Mouse (Mus musculus): ENCODE measurements around the gene Trpm4. TPM values are rescaled to one million over a fixed set of nuclear protein-coding genes. Genes with fewer than 3 reads are reported as not detected.
A peak's percentile ranks its signal among the peaks of the same experiment; 100 is the strongest.

Gene Trpm4
- polyA plus RNA-seq, 1 experiment = 17.5 TPM

DNA sequence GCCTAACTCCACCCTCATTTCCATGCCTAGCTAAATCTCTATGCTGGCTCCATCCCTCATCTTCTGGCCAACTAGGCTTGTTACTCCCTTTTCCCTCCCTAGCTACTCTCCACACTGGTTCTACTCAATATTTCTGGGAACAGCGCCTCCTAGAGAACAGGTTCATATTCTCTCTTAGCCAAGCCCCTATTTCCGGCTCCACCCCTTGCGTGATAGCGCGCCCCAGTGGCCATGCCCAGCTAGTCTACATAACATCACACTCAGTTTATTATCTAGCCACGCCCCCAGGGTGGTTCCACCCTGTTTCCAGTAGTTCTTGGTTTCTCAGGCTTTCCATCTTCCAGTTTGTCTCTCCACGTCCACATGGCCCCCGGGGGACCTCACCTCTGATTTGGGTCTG lies 7.7 kb upstream of the Trpm4 start:
- no peak overlapping the region for H3K4me3 ChIP-seq (replicated peaks; ENCODE audit: insufficient read depth, low read depth, low read length)
- no peak for TF ChIP-seq POLR2A (IDR thresholded peaks at IDR 0.05; ENCODE audit: borderline replicate concordance, insufficient read depth, low read length)
- TF ChIP-seq CTCF (IDR thresholded peaks at IDR 0.05; ENCODE audit: borderline replicate concordance, insufficient read depth, low read depth, low read length) = peak; percentile 58; the same call in 1 of the 2 replicates
- H3K27ac ChIP-seq (ENCODE audit: insufficient read depth, low read length) = no peak overlapping the region
- peak; percentile 49 to 61 for DNase-seq
- peaks cover 6% of the 10 kb centered on the region for H3K4me1 ChIP-seq (ENCODE audit: control insufficient read depth, insufficient read depth, low read length)
- H3K27me3 ChIP-seq (ENCODE audit: control insufficient read depth, insufficient read depth, low read length) = no peaks in the 10 kb centered on the region
- WGBS = 11% methylated on average over 8 of the region's 8 CpGs

- no peaks in the 10 kb centered on the region for H3K27me3 ChIP-seq (ENCODE audit: control insufficient read depth, insufficient read depth, low read length)
- H3K4me1 ChIP-seq (ENCODE audit: control insufficient read depth, insufficient read depth, low read length) = peaks cover 6% of the 10 kb centered on the region
- 46% methylated on average over 11 of the region's 11 CpGs for WGBS
- no peak overlapping the region for H3K27ac ChIP-seq (ENCODE audit: insufficient read depth, low read length)
- no peak overlapping the region for H3K4me3 ChIP-seq (replicated peaks; ENCODE audit: insufficient read depth, low read depth, low read length)
- TF ChIP-seq POLR2A (IDR thresholded peaks at IDR 0.05; ENCODE audit: borderline replicate concordance, insufficient read depth, low read length) (no peak), CTCF (IDR thresholded peaks at IDR 0.05; ENCODE audit: borderline replicate concordance, insufficient read depth, low read depth, low read length) (no peak)
- DNase-seq = no peak
Observed at GRCm38 (mm10) chr7:45340669-45341068, 7.1 kb upstream of the Trpm4 start.

- Histone ChIP-seq H3K4me3 (replicated peaks; ENCODE audit: insufficient read depth, low read depth, low read length) (peak overlapping the region; percentile 61), H3K27ac (ENCODE audit: insufficient read depth, low read length) (0 out of 2 replicates have a peak overlapping the region, but pooled peaks have one; percentile 26), H3K4me1 (ENCODE audit: control insufficient read depth, insufficient read depth, low read length) (peaks cover 6% of the 10 kb centered on the region), H3K27me3 (ENCODE audit: control insufficient read depth, insufficient read depth, low read length) (no peaks in the 10 kb centered on the region)
- 33% methylated on average over 11 of the region's 11 CpGs for WGBS
- no peak for DNase-seq
- TF ChIP-seq CTCF (IDR thresholded peaks at IDR 0.05; ENCODE audit: borderline replicate concordance, insufficient read depth, low read depth, low read length) (no peak), POLR2A (IDR thresholded peaks at IDR 0.05; ENCODE audit: borderline replicate concordance, insufficient read depth, low read length) (no peak)
Observed at GRCm38 (mm10) chr7:45340066-45340442, 6.5 kb upstream of the Trpm4 start.

GRCm38 (mm10) chr7:45339410-45340065 lies 6.0 kb upstream of the Trpm4 start:
- H3K27ac ChIP-seq (ENCODE audit: insufficient read depth, low read length) = 0 out of 2 replicates have a peak overlapping the region, but pooled peaks have one; percentile 26
- no peaks in the 10 kb centered on the region for H3K27me3 ChIP-seq (ENCODE audit: control insufficient read depth, insufficient read depth, low read length)
- H3K4me1 ChIP-seq (ENCODE audit: control insufficient read depth, insufficient read depth, low read length) = peaks cover 6% of the 10 kb centered on the region
- DNase-seq = peak; percentile 69 to 73
- peak overlapping the region; percentile 61 for H3K4me3 ChIP-seq (replicated peaks; ENCODE audit: insufficient read depth, low read depth, low read length)
- WGBS = 6% methylated on average over 39 of the region's 39 CpGs
- TF ChIP-seq CTCF (IDR thresholded peaks at IDR 0.05; ENCODE audit: borderline replicate concordance, insufficient read depth, low read depth, low read length) (peak; percentile 22; the same call in 1 of the 2 replicates), POLR2A (IDR thresholded peaks at IDR 0.05; ENCODE audit: borderline replicate concordance, insufficient read depth, low read length) (no peak)

GRCm38 (mm10) chr7:45338161-45338911 lies 4.8 kb upstream of the Trpm4 start:
- H3K27me3 ChIP-seq (ENCODE audit: control insufficient read depth, insufficient read depth, low read length) = no peaks in the 10 kb centered on the region
- H3K4me1 ChIP-seq (ENCODE audit: control insufficient read depth, insufficient read depth, low read length) = peaks cover 6% of the 10 kb centered on the region
- H3K4me3 ChIP-seq (replicated peaks; ENCODE audit: insufficient read depth, low read depth, low read length) = no peak overlapping the region
- TF ChIP-seq CTCF (IDR thresholded peaks at IDR 0.05; ENCODE audit: borderline replicate concordance, insufficient read depth, low read depth, low read length) (no peak), POLR2A (IDR thresholded peaks at IDR 0.05; ENCODE audit: borderline replicate concordance, insufficient read depth, low read length) (no peak)
- 14% methylated on average over 14 of the region's 14 CpGs for WGBS
- DNase-seq = peak; percentile 40 to 46
- no peak overlapping the region for H3K27ac ChIP-seq (ENCODE audit: insufficient read depth, low read length)

- WGBS = 9% methylated on average over 4 of the region's 4 CpGs
- DNase-seq = peak in 1 of 2 experiments; percentile 27
- H3K4me1 ChIP-seq (ENCODE audit: control insufficient read depth, insufficient read depth, low read length) = peaks cover 6% of the 10 kb centered on the region
- H3K4me3 ChIP-seq (replicated peaks; ENCODE audit: insufficient read depth, low read depth, low read length) = no peak overlapping the region
- H3K27me3 ChIP-seq (ENCODE audit: control insufficient read depth, insufficient read depth, low read length) = no peaks in the 10 kb centered on the region
- H3K27ac ChIP-seq (ENCODE audit: insufficient read depth, low read length) = no peak overlapping the region
- no peak for TF ChIP-seq POLR2A (IDR thresholded peaks at IDR 0.05; ENCODE audit: borderline replicate concordance, insufficient read depth, low read length)
- TF ChIP-seq CTCF (IDR thresholded peaks at IDR 0.05; ENCODE audit: borderline replicate concordance, insufficient read depth, low read depth, low read length) = no peak
Observed at GRCm38 (mm10) chr7:45337469-45337868, 3.9 kb upstream of the Trpm4 start.

- WGBS = 87% methylated on average over 4 of the region's 4 CpGs
- H3K4me1 ChIP-seq (ENCODE audit: control insufficient read depth, insufficient read depth, low read length) = peaks cover 6% of the 10 kb centered on the region
Observed at GRCm38 (mm10) chr7:45336319-45336718, 2.7 kb upstream of the Trpm4 start.

More at GRCm38 (mm10) chr7:45336319-45336718, 2.7 kb upstream of the Trpm4 start:
- H3K27ac ChIP-seq (ENCODE audit: insufficient read depth, low read length) = no peak overlapping the region
- TF ChIP-seq CTCF (IDR thresholded peaks at IDR 0.05; ENCODE audit: borderline replicate concordance, insufficient read depth, low read depth, low read length) (no peak), POLR2A (IDR thresholded peaks at IDR 0.05; ENCODE audit: borderline replicate concordance, insufficient read depth, low read length) (no peak)
- H3K4me3 ChIP-seq (replicated peaks; ENCODE audit: insufficient read depth, low read depth, low read length) = no peak overlapping the region
- no peaks in the 10 kb centered on the region for H3K27me3 ChIP-seq (ENCODE audit: control insufficient read depth, insufficient read depth, low read length)
- DNase-seq = no peak

Data from cerebellum, adult 2 months (tissue).